Mouse (Mus musculus) urinary bladder, postnatal 14 days (tissue): ENCODE results near the gene Bnip3.
A peak's percentile ranks its signal among the peaks of the same experiment; 100 is the strongest.

Experiments
- DNase-seq: peaks from one replicate; pipeline ENCODE4 v3.0.0; 2021; ENCODE audit warnings: low spot score

Bnip3 gene

DNA sequence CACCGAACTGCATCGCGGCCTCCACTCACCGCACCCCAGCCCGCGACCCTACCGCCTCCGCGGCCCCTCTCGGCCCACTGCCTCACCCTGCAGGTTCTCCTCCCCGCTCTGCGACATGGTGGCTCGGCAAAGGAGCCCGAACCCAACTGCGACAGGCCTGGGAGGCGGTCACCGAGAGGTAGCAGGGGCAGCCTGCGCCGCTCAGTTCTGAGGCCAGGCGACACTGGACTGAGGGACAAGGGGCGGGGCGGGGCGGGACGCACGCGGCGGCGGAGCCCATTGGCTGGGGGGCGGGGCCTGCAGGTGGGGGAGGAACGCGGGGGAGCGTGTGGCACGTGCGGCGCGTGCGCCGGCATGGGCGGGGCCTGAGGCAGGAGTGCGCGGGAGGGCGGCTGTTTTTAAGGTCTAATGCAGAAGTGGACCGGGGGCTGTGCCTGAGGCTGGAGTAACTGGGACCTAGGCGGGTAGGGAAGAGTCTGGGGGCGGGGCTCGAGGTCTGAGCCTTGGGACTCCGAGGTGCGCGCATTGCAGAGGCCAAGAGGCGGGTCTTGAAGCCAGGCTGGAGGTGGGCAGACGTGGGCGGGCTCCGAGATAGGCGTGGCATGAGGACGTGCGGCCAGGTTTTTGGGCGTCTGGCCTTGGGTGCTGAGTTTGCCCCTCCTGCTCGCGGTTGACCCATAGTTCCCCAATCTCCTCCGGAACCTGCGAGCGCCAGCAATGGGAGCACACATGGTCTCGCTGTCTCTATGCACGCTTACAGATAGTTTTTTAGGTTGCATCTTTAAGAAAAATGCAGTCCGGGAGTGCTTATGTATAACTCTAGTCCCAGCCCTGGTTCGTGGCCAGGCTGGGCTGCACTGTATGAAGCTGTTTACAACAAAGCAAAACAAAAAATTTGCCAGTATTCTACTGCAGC, at the start of gene Bnip3:
Bnip3 (minus strand) TSS at position 243 of the 916 bp plus-strand sequence.
- DNase-seq = peak; percentile 88

DNA sequence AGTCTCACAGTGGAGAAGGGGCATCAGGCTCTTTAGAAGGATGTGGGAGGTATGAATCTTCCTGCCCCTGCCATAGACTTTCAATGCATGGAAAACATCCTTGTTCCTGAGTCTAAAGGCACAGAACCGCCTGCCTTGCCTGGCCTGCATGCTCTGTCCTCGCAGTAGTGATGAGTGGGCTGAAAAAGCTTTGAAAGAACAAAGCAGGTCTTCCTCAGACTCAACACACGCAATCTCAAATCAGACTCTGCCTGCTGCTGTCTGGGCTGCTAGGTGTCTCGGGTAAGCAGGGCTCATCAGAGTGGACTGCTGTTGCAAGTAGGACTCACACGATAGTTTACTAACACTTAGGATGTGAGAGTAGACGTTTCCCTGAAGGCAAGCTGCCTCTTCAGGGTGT, 47.8 kb upstream of the Bnip3 start:
- no peak for DNase-seq

DNA sequence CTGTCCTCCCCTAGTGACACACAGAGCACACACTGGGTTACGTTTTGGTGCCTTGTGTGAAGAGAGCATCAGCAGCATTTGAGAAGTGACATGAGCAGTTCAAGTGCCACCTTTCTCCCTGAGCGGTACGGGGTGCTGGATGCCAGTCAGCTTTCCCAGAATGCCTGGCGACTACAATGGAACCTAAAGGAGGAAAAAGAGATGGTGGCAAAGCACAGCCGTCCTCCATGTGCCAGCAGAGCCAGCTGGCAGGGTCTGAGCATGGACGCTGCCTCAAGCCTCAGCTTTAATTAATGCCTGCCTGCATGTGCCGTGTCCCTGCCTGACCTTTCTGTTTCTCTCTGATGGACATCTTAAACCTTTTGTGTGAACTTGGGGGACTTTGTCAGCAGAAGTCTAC, 46.5 kb upstream of the Bnip3 start:
- DNase-seq = no peak

DNA sequence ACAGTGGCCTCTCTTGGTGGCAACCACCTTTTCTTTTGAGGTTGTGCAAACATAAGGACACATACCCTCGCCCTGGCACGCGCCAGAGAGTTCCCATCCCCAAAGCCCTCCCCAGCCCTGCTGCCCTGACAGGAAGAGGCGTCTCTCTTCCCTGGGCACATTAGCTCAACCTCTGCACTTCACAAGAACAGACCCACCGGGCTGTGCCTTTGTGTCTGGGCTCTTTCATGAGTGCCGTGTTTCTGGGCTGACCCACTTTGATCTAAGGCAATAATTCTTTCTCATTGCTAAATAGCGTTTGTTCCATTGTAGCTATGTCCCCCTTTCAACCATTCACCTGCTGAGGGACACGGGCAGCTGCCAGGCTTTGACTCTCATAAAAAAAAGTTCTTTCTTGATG, 39.0 kb upstream of the Bnip3 start:
- no peak for DNase-seq

DNA sequence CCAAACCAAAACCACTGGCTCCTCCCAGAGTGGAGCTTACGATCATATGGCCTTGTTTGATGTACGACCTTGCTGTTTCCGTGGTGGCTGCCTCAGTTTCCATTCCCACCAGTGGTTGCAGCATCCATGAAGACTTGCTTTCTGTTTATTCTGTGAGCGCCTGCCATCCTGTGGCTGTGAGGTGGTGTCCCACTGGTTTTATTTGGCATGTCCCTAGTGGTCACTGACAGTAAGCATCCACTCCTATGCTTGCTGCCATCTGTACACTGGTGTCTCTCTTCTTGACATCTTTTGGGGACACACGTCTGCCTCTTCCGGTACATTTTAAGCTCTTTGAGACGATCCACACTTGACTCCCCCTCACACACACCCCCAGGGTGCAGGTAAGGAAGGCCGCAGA, 38.4 kb upstream of the Bnip3 start:
- no peak for DNase-seq

DNA sequence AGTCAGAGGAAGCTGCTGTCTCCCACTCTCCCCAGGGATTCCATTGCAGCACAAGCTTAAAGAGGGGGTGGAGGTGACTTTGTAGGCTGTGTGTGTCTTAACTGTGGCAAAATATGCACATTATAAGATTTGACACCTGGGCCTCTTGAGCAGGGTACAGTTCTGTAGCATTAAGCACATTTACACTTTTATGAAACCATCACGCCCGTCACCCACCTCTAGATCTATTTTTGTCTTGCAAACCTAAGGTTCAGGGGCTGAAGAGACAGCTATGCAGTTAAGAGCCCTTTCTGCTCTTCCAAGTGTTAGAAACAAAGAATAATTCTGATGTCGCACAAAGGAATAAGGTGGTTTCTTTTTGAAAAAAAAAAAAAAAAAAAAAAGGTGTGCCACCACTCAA, 36.3 kb upstream of the Bnip3 start:
- DNase-seq = no peak

DNA sequence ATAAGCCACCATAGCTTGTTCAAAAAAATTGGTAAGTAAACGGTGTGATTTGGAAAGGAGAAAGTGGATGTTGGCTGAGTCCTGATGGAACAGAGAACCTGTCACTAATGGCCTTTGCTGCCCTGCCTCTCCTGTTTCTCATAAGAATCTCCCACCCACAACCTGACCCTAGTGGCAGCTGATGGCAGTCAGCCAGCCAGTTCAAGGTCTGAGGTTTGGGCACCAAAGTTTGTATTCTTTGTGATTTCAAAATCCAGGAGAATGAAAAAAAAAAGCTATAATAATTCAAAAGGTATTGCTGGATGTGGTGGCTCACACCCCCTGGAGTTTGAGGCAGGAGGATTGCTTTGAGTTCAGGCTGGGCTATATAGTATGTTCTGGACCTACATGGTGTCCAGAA, 33.0 kb upstream of the Bnip3 start:
- no peak for DNase-seq

DNA sequence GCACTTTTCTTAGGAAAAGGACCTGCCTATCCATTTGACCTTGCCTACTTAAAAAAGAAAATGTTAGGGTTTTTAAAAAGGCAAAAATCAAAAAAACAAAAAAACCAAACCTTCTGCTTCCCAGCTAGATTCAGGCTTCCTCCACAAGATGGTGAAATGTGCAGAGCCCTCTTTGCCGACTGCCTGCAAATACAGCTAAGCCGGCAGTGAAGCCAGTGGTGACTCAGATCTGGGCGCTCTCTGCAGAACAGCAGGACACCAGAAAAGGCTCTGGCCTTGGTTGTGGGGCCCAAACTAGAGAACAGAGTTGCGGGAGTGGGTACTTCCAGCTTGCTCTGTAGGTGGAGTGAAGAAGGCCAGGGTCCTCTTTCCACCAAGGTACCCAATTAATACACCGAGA, 32.3 kb upstream of the Bnip3 start:
- DNase-seq = no peak

DNA sequence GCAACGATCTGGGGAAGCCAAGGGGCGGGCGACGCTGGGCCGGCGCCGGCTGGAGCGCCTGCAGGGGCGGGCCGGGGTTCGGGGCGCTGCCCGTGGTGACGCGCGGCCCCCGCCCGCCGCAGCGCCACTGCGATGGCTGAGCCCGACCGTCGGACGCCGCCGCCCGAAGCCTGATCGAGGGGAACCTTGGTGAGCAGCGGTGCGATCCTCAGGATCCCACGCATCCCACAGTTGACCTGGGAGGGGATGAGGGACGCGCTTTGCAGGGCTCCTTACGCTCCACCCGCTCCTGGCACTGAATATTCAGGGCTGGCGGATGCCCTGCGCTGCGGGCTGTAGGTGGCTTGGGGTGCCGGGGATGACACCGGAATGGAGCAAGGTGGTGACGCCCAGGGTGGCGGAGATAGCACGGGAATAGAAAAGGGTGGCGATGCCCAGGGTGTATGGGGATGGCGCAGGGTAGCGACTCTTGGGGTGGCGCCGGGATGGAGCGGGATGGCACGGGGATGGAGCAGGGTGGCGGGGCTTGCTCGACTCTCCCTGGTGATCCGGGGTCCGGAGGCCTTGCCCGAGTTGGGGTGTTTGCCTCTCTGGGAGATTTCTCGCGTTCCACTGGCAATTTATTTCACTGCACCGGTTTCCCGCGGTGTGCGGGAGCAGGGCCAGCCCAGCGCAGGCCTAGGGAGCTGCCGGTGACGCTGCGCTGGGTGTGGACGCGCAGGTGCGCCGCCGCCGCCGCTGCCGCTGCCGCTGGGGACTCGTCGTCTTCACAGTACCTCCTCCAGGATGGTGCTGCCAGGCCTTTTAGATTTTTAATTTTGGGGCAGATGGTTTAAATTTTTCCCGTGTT, 31.5 kb upstream of the Bnip3 start, which contains the start of gene Jakmip3:
Jakmip3 (plus strand) TSS at position 119 of the 850 bp plus-strand sequence.
- DNase-seq = no peak

DNA sequence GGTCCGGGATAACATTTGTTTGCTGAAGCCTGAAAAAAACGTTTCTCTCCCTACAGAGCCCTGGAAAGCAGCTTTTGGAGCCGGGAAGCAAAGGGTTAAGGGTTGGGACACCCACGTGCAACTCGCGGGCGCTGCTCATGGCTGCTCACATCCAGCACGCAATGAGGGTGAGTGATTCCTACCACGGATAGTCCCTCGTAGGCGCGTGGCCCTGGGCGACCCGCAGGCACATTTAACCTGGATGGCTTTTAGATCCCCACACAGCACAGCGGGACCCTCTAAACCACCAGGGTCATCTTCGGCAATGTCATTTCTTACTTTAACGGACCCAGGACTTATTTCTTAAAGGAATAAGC, 30.9 kb upstream of the Bnip3 start:
- DNase-seq = no peak

DNA sequence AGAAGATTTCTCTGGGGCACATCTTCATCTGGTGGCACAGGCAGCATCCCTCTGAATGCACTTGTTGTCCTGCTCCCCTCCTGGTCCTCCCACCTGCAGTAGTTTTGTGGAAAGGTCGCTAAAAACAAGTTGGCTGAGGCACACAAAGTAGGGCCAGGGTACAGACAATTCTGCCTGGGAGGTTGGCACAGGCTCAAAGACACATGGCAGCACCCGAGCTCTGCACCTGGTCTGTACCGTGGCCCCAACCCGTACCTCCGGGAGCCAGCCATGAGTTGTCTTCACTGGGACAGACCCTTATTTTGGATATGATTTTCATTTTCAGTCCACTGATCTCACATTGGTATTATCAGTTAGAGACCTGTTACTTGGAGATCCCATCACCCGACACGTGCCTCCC, 29.7 kb upstream of the Bnip3 start:
- no peak for DNase-seq

DNA sequence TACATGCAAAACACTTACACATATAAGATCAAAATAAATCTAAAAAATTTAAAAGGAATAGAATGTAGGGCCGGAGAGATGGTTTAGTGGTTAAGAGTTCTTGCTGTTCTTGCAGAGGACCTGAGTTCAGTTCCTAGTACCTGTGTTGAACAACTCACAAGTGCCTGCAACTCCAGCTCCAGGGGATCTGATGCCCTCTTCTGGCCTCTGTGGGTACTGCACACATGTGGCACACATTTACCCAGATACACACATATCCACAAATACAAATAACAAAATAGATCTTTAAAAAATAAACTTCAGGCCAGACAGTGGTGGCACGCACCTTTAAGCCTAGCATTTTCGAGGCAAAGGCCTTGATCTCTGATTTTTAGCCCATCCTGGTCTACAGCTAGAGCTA, 25.2 kb upstream of the Bnip3 start:
- DNase-seq = no peak

DNA sequence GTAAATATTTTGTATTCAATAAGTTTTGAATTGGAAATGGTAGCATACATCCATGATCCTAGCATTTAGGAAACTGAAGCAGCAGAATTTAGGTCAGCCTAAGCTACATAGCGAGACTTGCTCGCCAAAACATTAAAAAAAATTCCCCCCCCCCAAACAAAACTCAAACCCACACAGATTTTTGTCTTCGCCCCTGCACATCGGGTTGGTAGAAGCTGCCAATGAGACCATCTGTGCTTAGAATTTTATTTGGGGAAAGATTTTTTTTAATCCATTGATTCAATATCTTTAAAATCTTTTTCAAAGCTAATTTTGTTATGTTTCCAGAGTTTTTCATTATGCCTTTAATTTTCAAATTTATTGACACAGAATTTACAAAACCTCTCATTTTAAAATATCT, 19.1 kb upstream of the Bnip3 start:
- no peak for DNase-seq

DNA sequence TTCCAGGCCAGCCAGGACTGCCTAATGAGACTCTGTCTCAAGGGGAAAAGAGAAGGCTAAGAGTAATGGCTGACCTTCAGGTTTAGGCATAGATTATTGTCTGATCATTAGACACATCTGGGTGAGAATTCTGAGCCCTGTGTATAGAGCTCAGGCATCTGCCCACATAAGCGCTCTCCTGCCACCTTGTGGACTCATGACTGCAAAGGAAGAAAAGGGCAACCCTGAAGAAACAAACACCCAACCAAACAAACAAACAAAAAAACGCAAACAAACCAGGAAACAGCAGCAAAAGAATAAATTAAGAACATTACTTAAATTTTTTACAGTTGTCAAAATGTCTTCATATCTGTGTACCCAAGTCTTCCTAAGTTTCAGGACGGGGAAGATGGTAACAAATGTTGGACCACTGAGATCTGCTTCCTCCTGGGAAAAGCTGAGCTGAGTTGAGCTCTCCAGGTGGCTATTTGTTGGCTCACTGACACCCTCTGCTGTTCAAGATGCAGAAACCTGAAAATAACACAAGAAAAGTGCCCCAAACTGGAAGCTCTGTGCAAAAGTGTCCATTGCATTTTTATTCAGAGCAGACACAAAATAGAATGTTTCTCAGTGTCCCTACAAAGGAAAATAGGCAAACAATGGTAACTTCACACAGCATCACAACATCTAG, 14.6 kb upstream of the Bnip3 start:
- DNase-seq = no peak

DNA sequence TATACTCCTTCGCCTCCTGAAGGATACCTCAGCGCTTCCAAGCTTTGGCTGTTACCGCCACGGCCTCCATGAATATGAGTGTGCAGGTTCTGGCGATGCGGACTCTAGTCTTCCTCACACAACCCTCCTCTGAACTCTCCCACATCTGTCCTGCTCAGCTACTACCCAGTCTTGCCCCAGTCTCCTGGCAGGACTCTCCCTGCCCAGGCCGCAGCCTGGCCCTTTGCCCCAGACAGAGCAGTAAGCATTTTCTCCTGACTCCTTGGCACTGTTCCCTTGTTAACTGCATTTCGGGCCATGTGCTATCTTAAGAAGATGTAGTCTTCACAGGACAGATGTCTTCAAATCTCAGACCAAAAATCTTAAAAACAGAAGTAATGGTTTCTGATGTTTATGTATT, 12.3 kb upstream of the Bnip3 start:
- DNase-seq = no peak

DNA sequence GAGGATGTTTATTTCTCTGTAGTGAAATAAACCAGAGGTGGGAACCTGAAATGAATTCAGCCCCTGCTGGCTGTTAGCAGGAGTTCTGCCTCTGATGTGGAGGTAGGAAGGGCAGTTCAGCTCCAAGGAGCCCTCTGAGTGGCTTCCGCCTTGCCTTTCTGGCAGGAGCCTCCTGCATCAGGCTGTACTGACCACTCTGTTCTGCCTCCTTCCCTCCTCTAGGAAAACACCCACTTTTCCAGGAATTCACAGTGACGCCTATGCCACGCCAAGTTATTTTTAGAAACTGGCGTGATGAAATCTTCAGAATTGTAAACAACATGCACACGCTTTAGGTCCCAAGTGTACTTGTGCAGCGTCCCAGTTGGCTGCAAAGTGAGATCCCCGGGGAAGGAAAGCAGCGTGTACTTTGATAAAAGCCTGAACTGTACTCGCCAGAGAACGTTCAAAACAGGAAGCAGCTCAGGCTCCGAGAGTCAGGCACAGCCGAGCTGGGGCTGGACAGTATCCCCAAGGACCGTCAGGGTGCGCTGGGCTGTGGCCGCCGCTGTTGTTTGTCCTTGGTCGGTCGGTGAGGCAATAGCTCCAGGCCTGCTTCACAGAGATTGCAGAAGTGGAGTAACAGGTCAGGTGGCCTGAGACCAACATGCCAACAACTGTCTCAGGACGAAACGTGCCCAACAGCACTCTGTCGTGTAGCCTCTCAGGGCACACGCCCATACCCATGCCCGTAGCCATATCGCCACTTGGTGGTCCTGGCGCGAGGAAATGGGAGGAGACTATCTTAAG, 10.0 kb upstream of the Bnip3 start:
- DNase-seq = peak; percentile 82

DNA sequence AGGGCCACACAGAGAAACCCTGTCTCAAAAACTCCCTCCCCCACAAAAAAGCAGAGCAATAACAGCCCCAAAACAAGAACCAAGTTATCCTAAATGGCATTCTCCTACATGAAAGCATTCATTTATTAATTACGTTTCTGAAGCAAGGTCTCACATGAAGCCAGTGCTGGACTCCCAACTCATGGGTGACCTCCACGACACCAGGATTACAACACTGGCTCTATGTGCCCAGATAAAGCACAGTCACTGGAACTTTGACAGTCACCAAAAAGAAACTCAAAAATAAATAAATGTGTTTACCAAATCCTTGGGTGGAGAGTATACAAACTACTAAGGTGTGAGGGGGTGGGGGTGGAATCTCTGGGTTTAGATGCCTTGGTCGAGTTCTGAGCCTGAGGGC, 4.3 kb upstream of the Bnip3 start:
- no peak for DNase-seq

DNA sequence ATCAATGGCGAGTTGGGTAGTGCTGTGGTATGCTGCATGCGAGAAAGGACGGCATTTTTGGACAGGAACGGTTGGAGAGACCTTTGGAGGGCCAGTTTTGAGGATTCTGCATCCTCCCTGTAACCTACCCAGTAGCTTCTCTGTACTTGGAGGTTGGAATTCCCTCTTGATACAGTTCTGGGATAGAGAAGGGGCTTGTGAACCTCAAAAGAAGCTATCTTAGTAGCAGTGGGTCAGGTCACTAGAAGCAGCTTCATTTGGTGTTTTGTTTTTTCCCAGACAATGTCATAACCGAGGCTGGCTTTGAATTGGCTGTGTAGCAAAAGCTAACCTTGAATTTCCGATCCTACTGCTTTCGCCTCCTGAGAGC, 859 bp upstream of the Bnip3 start:
- DNase-seq = no peak

DNA sequence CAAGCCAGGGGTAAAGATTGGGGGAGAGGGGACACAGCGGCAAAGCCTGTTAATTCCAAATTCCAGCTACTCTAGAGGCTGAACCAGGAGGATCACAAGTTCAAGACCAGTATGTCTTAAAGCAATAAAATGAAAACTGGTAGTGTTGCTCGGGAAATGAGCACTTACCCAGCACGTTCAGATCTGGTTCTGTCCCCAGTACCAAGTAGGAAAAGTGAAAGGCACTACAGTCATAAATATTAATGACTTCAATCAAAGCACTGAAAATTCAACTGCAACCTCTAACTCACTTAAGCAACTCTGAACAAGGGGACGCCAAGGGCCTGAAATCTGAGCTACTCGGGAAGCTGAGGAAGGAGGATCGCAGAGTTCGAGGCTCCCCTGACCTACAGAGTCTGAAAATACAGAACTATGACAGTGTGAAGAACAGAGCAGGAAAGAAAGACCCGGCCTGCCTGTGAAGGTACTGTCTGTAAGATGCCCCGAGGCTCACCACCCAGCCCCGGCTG, 497 bp downstream of the Bnip3 start:
- DNase-seq = no peak

DNA sequence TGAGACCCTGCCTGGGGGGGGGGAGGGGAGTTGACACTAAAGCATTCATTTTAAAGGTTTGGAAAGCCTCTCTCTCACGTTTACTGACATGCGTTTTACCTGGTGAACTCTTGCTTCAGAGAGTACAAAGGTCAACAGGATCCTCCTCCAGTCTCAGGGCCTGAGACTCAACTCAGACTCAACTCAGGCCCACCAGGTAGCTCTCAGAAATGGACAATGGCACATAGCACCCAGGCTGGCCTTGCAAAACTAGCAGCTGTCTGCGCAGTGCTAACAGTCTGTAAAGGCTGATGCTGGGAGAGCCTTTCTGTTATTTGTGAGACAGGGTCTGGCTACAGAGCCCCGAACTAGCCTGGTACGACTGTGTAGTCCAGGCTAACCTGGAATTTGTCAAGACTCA, 1.3 kb downstream of the Bnip3 start:
- no peak for DNase-seq

DNA sequence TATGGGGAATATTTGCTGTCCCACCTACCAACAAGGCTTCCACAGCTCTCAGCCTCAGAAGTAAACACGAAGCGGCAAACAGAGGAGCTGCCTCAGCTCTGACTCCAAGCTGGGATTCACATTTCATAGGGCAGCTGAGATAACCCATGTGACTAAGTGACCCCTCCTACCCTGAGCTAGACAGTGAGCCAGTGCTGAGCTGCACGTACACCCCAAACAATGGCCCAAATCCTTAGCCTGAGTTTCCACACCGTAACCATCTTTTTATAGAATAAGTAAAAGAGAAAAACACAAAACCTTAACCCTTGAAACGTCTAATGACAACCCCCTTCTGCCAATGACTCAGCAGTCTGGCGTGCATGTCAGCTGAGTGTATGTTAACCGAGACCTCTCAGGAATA, 2.3 kb downstream of the Bnip3 start:
- peak; percentile 45 for DNase-seq

DNA sequence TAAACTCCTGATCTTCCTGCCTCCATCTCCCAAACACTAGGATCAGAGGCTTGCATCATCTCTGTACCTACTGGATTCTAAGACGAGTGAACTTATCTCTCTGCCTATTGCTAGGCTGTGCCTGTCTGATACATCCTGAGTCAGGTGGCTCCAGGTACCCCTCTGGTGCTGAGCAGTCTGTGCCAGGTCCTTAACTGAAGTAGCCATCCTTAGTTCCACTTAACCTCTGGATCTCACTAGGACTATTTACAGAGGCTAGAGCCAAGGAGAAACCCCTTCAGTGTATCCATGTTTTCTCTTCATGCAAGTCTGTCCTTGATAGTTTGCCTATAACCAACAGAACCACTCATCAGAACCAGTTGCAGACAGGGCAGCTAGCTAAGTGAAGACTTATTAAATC, 2.9 kb downstream of the Bnip3 start:
- no peak for DNase-seq
